Mouse (Mus musculus) forebrain, embryonic 14.5 days (tissue): ENCODE measurements around the gene Fmo4. TPM values are rescaled to one million over a fixed set of nuclear protein-coding genes. Genes with fewer than 3 reads are reported as not detected.

Source experiments
- ATAC-seq: fragments of 200-750 bp; cut with Nextera tagmentation; 2 replicates; pipeline ENCODE4 v1.8.0; 2017; ENCODE audit warnings: mild to moderate bottlenecking, moderate library complexity
- DNase-seq: peaks from one replicate; pipeline ENCODE4 v3.0.0-alpha.2; 2015; ENCODE audit warnings: low spot score
- H3K27ac ChIP-seq: fragments of 300-500 bp; sonication (generic); 2 replicates; pipeline ENCODE4 v1.5.1; 2014; ENCODE audit warnings: low read depth, mild to moderate bottlenecking, control low read depth, low read length, moderate library complexity
- H3K27me3 ChIP-seq: fragments of 300-500 bp; sonication (generic); replicated peaks from 2 replicates; pipeline ENCODE4 v1.6.1; 2014; ENCODE audit warnings: low read length, control low read depth, mixed read lengths; ENCODE audit not compliant: control insufficient read depth, insufficient read depth
- H3K36me3 ChIP-seq: fragments of 300-500 bp; sonication (generic); 2 replicates; pipeline ENCODE4 v1.6.1; 2014; ENCODE audit warnings: low read length, control low read depth; ENCODE audit not compliant: control insufficient read depth, insufficient read depth
- H3K4me1 ChIP-seq: fragments of 300-500 bp; sonication (generic); 2 replicates; pipeline ENCODE4 v1.6.1; 2014; ENCODE audit warnings: antibody characterized with exemption, low read length, control low read depth; ENCODE audit not compliant: control insufficient read depth, insufficient read depth
- H3K4me2 ChIP-seq: fragments of 300-500 bp; sonication (generic); 2 replicates; pipeline ENCODE4 v1.6.1; 2014; ENCODE audit warnings: mild to moderate bottlenecking, control low read depth, low read length
- H3K4me3 ChIP-seq: fragments of 300-500 bp; sonication (generic); 2 replicates; pipeline ENCODE4 v1.5.1; 2014; ENCODE audit warnings: low read depth, low read length, control low read depth
- H3K9ac ChIP-seq: fragments of 300-500 bp; sonication (generic); 2 replicates; pipeline ENCODE4 v1.6.1; 2014; ENCODE audit warnings: mild to moderate bottlenecking, low read length, control low read depth, moderate library complexity
- H3K9me3 ChIP-seq: fragments of 300-500 bp; sonication (generic); replicated peaks from 2 replicates; pipeline ENCODE4 v1.6.1; 2016; ENCODE audit warnings: low read length, control low read depth, mixed read lengths; ENCODE audit not compliant: control insufficient read depth
- WGBS: fragments of 180-500 bp; shearing (Covaris S2); extraction: QIAGEN DNeasy Blood & Tissue Kit; methylation state at CpG from one replicate; pipeline ENCODE4 v1.1.7; 2014; 5-methylcytosine and 5-hydroxymethylcytosine counted together
- polyA plus RNA-seq: library from polyadenylated mRNA; unstranded; fragments of >200 nt; fragmentation: Nextera tagmentation; extraction: Ambion mirVana; gene quantifications from 2 replicates; pipeline ENCODE4 v1.2.1, GENCODE M21; 2014

Fmo4 gene
- polyA plus RNA-seq, 1 experiment from 2014 or later, result 0.22 TPM

- H3K4me1 ChIP-seq, result no peaks in the 10 kb centered on the region
- no peak overlapping the region for H3K4me3 ChIP-seq
- H3K4me2 ChIP-seq, result no peak overlapping the region
- 94% methylated on average over 9 of the region's 9 CpGs for WGBS
- ATAC-seq, result no peak
- DNase-seq, result no peak
- no peak overlapping the region for H3K27ac ChIP-seq
- H3K9ac ChIP-seq, result no peak overlapping the region
- no peaks in the 10 kb centered on the region for H3K36me3 ChIP-seq
- no peaks in the 10 kb centered on the region for H3K27me3 ChIP-seq
- no peaks in the 10 kb centered on the region for H3K9me3 ChIP-seq
Observed at GRCm38 (mm10) chr1:162840211-162840610, 26.4 kb upstream of the Fmo4 start.

- no peak overlapping the region for H3K27ac ChIP-seq
- ATAC-seq (no peak), DNase-seq (no peak)
- H3K9me3 ChIP-seq, result no peaks in the 10 kb centered on the region
- H3K27me3 ChIP-seq, result no peaks in the 10 kb centered on the region
- H3K36me3 ChIP-seq, result no peaks in the 10 kb centered on the region
- H3K4me1 ChIP-seq, result no peaks in the 10 kb centered on the region
- H3K9ac ChIP-seq, result no peak overlapping the region
- no peak overlapping the region for H3K4me3 ChIP-seq
- WGBS, result 96% methylated on average over 6 of the region's 6 CpGs
- no peak overlapping the region for H3K4me2 ChIP-seq
Observed at GRCm38 (mm10) chr1:162838976-162839375, 25.2 kb upstream of the Fmo4 start.

GRCm38 (mm10) chr1:162834342-162834741, 20.6 kb upstream of the Fmo4 start:
- WGBS, result 85% methylated on average over 5 of the region's 5 CpGs
- H3K9ac ChIP-seq, result no peak overlapping the region
- peaks cover 6% of the 10 kb centered on the region for H3K4me1 ChIP-seq
- DNase-seq (no peak), ATAC-seq (no peak)
- H3K4me2 ChIP-seq, result no peak overlapping the region
- no peaks in the 10 kb centered on the region for H3K27me3 ChIP-seq
- H3K27ac ChIP-seq, result no peak overlapping the region
- H3K4me3 ChIP-seq, result no peak overlapping the region
- no peaks in the 10 kb centered on the region for H3K9me3 ChIP-seq
- H3K36me3 ChIP-seq, result no peaks in the 10 kb centered on the region

- ATAC-seq, result peak; percentile 51; the same call in 1 of the 2 replicates
- no peak overlapping the region; the same call in 1 of the 2 replicates for H3K4me3 ChIP-seq
Observed at GRCm38 (mm10) chr1:162832574-162832953, 18.8 kb upstream of the Fmo4 start.

GRCm38 (mm10) chr1:162831838-162832573, 18.2 kb upstream of the Fmo4 start:
- no peak overlapping the region; the same call in 1 of the 2 replicates for H3K4me3 ChIP-seq
- H3K4me2 ChIP-seq, result peak overlapping the region; percentile 32
- no peaks in the 10 kb centered on the region for H3K36me3 ChIP-seq
- ATAC-seq, result peak; percentile 93
- H3K27ac ChIP-seq, result peak overlapping the region; percentile 58; the same call in 1 of the 2 replicates
- 0% methylated on average over 5 of the region's 5 CpGs for WGBS
- H3K4me1 ChIP-seq, result peaks cover 6% of the 10 kb centered on the region
- no peak overlapping the region for H3K9ac ChIP-seq
- no peaks in the 10 kb centered on the region for H3K9me3 ChIP-seq
- peak; percentile 83 for DNase-seq
- H3K27me3 ChIP-seq, result no peaks in the 10 kb centered on the region

More at GRCm38 (mm10) chr1:162832574-162832953, 18.8 kb upstream of the Fmo4 start:
- no peak overlapping the region for H3K27ac ChIP-seq
- H3K9ac ChIP-seq, result no peak overlapping the region
- peaks cover 6% of the 10 kb centered on the region for H3K4me1 ChIP-seq
- no peaks in the 10 kb centered on the region for H3K9me3 ChIP-seq
- H3K27me3 ChIP-seq, result no peaks in the 10 kb centered on the region
- WGBS, result 7% methylated on average over 5 of the region's 5 CpGs
- no peak for DNase-seq
- no peaks in the 10 kb centered on the region for H3K36me3 ChIP-seq
- peak overlapping the region; percentile 32 for H3K4me2 ChIP-seq

GRCm38 (mm10) chr1:162819280-162819679, 5.5 kb upstream of the Fmo4 start:
- Histone ChIP-seq H3K36me3 (no peaks in the 10 kb centered on the region), H3K27me3 (no peaks in the 10 kb centered on the region), H3K4me1 (no peaks in the 10 kb centered on the region), H3K4me2 (no peak overlapping the region), H3K27ac (no peak overlapping the region), H3K9ac (no peak overlapping the region), H3K4me3 (no peak overlapping the region), H3K9me3 (no peaks in the 10 kb centered on the region)
- no peak for ATAC-seq
- no peak for DNase-seq
- 91% methylated on average over 5 of the region's 5 CpGs for WGBS

GRCm38 (mm10) chr1:162815381-162816127, 1.8 kb upstream of the Fmo4 start:
- no peak overlapping the region for H3K9ac ChIP-seq
- H3K4me1 ChIP-seq, result no peaks in the 10 kb centered on the region
- no peak for DNase-seq
- H3K36me3 ChIP-seq, result no peaks in the 10 kb centered on the region
- H3K27ac ChIP-seq, result no peak overlapping the region
- no peaks in the 10 kb centered on the region for H3K9me3 ChIP-seq
- no peaks in the 10 kb centered on the region for H3K27me3 ChIP-seq
- H3K4me3 ChIP-seq, result no peak overlapping the region
- no peak for ATAC-seq
- H3K4me2 ChIP-seq, result no peak overlapping the region
- 83% methylated on average over 10 of the region's 10 CpGs for WGBS

GRCm38 (mm10) chr1:162814932-162815331, 1.2 kb upstream of the Fmo4 start:
- no peak overlapping the region for H3K27ac ChIP-seq
- H3K4me2 ChIP-seq, result no peak overlapping the region
- no peaks in the 10 kb centered on the region for H3K9me3 ChIP-seq
- no peak overlapping the region for H3K4me3 ChIP-seq
- DNase-seq (no peak), ATAC-seq (no peak)
- no peaks in the 10 kb centered on the region for H3K4me1 ChIP-seq
- H3K36me3 ChIP-seq, result no peaks in the 10 kb centered on the region
- WGBS, result 70% methylated on average over 4 of the region's 4 CpGs
- no peak overlapping the region for H3K9ac ChIP-seq
- no peaks in the 10 kb centered on the region for H3K27me3 ChIP-seq
